Mouse (Mus musculus) megakaryocyte, embryonic 14.5 days (primary cell): Measurements from ENCODE around the gene Vps18.

Source experiments
- FLI1 ChIP-seq: IDR thresholded peaks from 2 replicates; pipeline ENCODE4 v1.6.1; 2012; ENCODE audit warnings: low read length, inconsistent platforms, mixed read lengths
- GATA1 ChIP-seq: IDR thresholded peaks from 3 replicates; pipeline ENCODE4 v1.6.1; 2012; ENCODE audit warnings: mixed read lengths, low read length, inconsistent platforms, borderline replicate concordance

- TF ChIP-seq GATA1: no peak
- no peak for TF ChIP-seq FLI1
These were observed 49.1 kb downstream of the Vps18 start for GRCm38 (mm10) chr2:119337425-119338265.
